Mouse (Mus musculus): ENCODE data around the gene Trmt112.

- TF ChIP-seq CTCF (IDR thresholded peaks at IDR 0.05; ENCODE audit: control insufficient read depth, insufficient read depth, insufficient read length): no peak
- no peak for TF ChIP-seq MYOD1 (IDR thresholded peaks at IDR 0.05; ENCODE audit: control insufficient read depth, insufficient read length, low read depth)
- TF ChIP-seq MAX (IDR thresholded peaks at IDR 0.05): no peak
- no peak for TF ChIP-seq USF1 (IDR thresholded peaks at IDR 0.05; ENCODE audit: low read depth)
- no peak for TF ChIP-seq MYOG (IDR thresholded peaks at IDR 0.05; ENCODE audit: control insufficient read depth, extremely low read depth, insufficient read length)
Observed at GRCm38 (mm10) chr19:6951994-6952711, 42.7 kb downstream of the Trmt112 start.

All from C2C12 (cell line).